Mouse (Mus musculus): ENCODE data around the gene Foxl1. TPM values are rescaled to one million over a fixed set of nuclear protein-coding genes. Genes with fewer than 3 reads are reported as not detected.

The Foxl1 gene
- polyA plus RNA-seq, 1 experiment from 2014 or later = 0.36 TPM

GRCm38 (mm10) chr8:121162413-121162812 lies 34.7 kb downstream of the Foxl1 start:
- no peak overlapping the region for H3K9ac ChIP-seq
- H3K4me3 ChIP-seq (replicated peaks) = no peak overlapping the region

GRCm38 (mm10) chr8:121162906-121163695 lies 35.4 kb downstream of the Foxl1 start:
- Histone ChIP-seq H3K4me1 (no peaks in the 10 kb centered on the region), H3K9ac (no peak overlapping the region), H3K36me3 (replicated peaks) (no peaks in the 10 kb centered on the region), H3K27ac (no peak overlapping the region), H3K4me3 (replicated peaks) (no peak overlapping the region), H3K9me3 (no peaks in the 10 kb centered on the region), H3K27me3 (peaks cover 3% of the 10 kb centered on the region; the same call in 1 of the 2 replicates), H3K4me2 (no peak overlapping the region)
- no peak for ATAC-seq (ENCODE audit: low FRiP score)
- 76% methylated on average over 11 of the region's 11 CpGs for WGBS

More at GRCm38 (mm10) chr8:121162413-121162812, 34.7 kb downstream of the Foxl1 start:
- no peaks in the 10 kb centered on the region for H3K4me1 ChIP-seq
- H3K27ac ChIP-seq = no peak overlapping the region
- 80% methylated on average over 4 of the region's 4 CpGs for WGBS
- no peak for ATAC-seq (ENCODE audit: low FRiP score)
- H3K4me2 ChIP-seq = no peak overlapping the region
- H3K9me3 ChIP-seq = no peaks in the 10 kb centered on the region
- H3K27me3 ChIP-seq = peaks cover 3% of the 10 kb centered on the region; the same call in 1 of the 2 replicates
- no peaks in the 10 kb centered on the region for H3K36me3 ChIP-seq (replicated peaks)

GRCm38 (mm10) chr8:121164017-121164469 lies 36.3 kb downstream of the Foxl1 start:
- no peak overlapping the region for H3K4me2 ChIP-seq
- ATAC-seq (ENCODE audit: low FRiP score) = no peak
- H3K36me3 ChIP-seq (replicated peaks) = no peaks in the 10 kb centered on the region
- no peak overlapping the region for H3K27ac ChIP-seq
- H3K9ac ChIP-seq = no peak overlapping the region
- WGBS = 56% methylated on average over 8 of the region's 8 CpGs
- no peak overlapping the region for H3K4me3 ChIP-seq (replicated peaks)
- H3K9me3 ChIP-seq = no peaks in the 10 kb centered on the region
- H3K27me3 ChIP-seq = peaks cover 3% of the 10 kb centered on the region
- H3K4me1 ChIP-seq = no peaks in the 10 kb centered on the region

GRCm38 (mm10) chr8:121168033-121168432 lies 40.3 kb downstream of the Foxl1 start:
- no peak overlapping the region for H3K4me2 ChIP-seq
- no peaks in the 10 kb centered on the region for H3K9me3 ChIP-seq
- WGBS = 86% methylated on average over 5 of the region's 5 CpGs
- H3K27me3 ChIP-seq = peaks cover 7% of the 10 kb centered on the region; the same call in 1 of the 2 replicates
- no peak for ATAC-seq (ENCODE audit: low FRiP score)
- no peak overlapping the region for H3K4me3 ChIP-seq (replicated peaks)
- no peak overlapping the region for H3K9ac ChIP-seq
- no peaks in the 10 kb centered on the region for H3K36me3 ChIP-seq (replicated peaks)
- no peak overlapping the region for H3K27ac ChIP-seq
- peaks cover 8% of the 10 kb centered on the region; the same call in 1 of the 2 replicates for H3K4me1 ChIP-seq

GRCm38 (mm10) chr8:121170116-121170515 lies 42.4 kb downstream of the Foxl1 start:
- Histone ChIP-seq H3K27ac (no peak overlapping the region), H3K4me1 (peaks cover 13% of the 10 kb centered on the region), H3K36me3 (replicated peaks) (no peaks in the 10 kb centered on the region), H3K27me3 (peaks cover 7% of the 10 kb centered on the region; the same call in 1 of the 2 replicates), H3K9ac (no peak overlapping the region), H3K4me3 (replicated peaks) (no peak overlapping the region), H3K9me3 (no peaks in the 10 kb centered on the region), H3K4me2 (no peak overlapping the region)
- ATAC-seq (ENCODE audit: low FRiP score) = no peak
- WGBS = 55% methylated on average over 7 of the region's 7 CpGs

- no peak for ATAC-seq (ENCODE audit: low FRiP score)
- no peak overlapping the region for H3K27ac ChIP-seq
- no peaks in the 10 kb centered on the region for H3K36me3 ChIP-seq (replicated peaks)
- peaks cover 7% of the 10 kb centered on the region; the same call in 1 of the 2 replicates for H3K27me3 ChIP-seq
- no peak overlapping the region for H3K4me3 ChIP-seq (replicated peaks)
- WGBS = 76% methylated on average over 27 of the region's 27 CpGs
- H3K9me3 ChIP-seq = no peaks in the 10 kb centered on the region
- H3K4me2 ChIP-seq = no peak overlapping the region
- H3K9ac ChIP-seq = no peak overlapping the region
- peaks cover 18% of the 10 kb centered on the region for H3K4me1 ChIP-seq
Measured at GRCm38 (mm10) chr8:121170626-121171552, 43.1 kb downstream of the Foxl1 start.

GRCm38 (mm10) chr8:121172567-121172966 lies 44.8 kb downstream of the Foxl1 start:
- H3K4me1 ChIP-seq = peaks cover 18% of the 10 kb centered on the region

GRCm38 (mm10) chr8:121174178-121174577 lies 46.4 kb downstream of the Foxl1 start:
- no peak overlapping the region for H3K9ac ChIP-seq
- no peak overlapping the region for H3K4me3 ChIP-seq (replicated peaks)
- H3K4me2 ChIP-seq = no peak overlapping the region
- WGBS = 68% methylated on average over 10 of the region's 10 CpGs
- no peaks in the 10 kb centered on the region for H3K9me3 ChIP-seq
- H3K36me3 ChIP-seq (replicated peaks) = no peaks in the 10 kb centered on the region
- H3K27me3 ChIP-seq = peaks cover 19% of the 10 kb centered on the region
- ATAC-seq (ENCODE audit: low FRiP score) = no peak
- H3K4me1 ChIP-seq = peaks cover 18% of the 10 kb centered on the region
- no peak overlapping the region for H3K27ac ChIP-seq

More at GRCm38 (mm10) chr8:121172567-121172966, 44.8 kb downstream of the Foxl1 start:
- no peak overlapping the region for H3K9ac ChIP-seq
- WGBS = 85% methylated on average over 8 of the region's 8 CpGs
- H3K9me3 ChIP-seq = no peaks in the 10 kb centered on the region
- H3K27me3 ChIP-seq = peaks cover 17% of the 10 kb centered on the region
- H3K36me3 ChIP-seq (replicated peaks) = no peaks in the 10 kb centered on the region
- no peak overlapping the region for H3K4me3 ChIP-seq (replicated peaks)
- no peak overlapping the region for H3K27ac ChIP-seq
- H3K4me2 ChIP-seq = no peak overlapping the region
- ATAC-seq (ENCODE audit: low FRiP score) = no peak

- no peak overlapping the region for H3K27ac ChIP-seq
- 49% methylated on average over 30 of the region's 30 CpGs for WGBS
- peak; percentile 33; the same call in 1 of the 2 replicates for ATAC-seq (ENCODE audit: low FRiP score)
- no peaks in the 10 kb centered on the region for H3K36me3 ChIP-seq (replicated peaks)
- H3K9me3 ChIP-seq = no peaks in the 10 kb centered on the region
- H3K4me1 ChIP-seq = peaks cover 17% of the 10 kb centered on the region
- no peak overlapping the region for H3K4me2 ChIP-seq
- H3K9ac ChIP-seq = no peak overlapping the region
- peaks cover 23% of the 10 kb centered on the region for H3K27me3 ChIP-seq
- no peak overlapping the region for H3K4me3 ChIP-seq (replicated peaks)
Measured at GRCm38 (mm10) chr8:121174721-121175539, 47.2 kb downstream of the Foxl1 start.

- Histone ChIP-seq H3K4me1 (peaks cover 14% of the 10 kb centered on the region), H3K4me3 (replicated peaks) (no peak overlapping the region), H3K4me2 (no peak overlapping the region), H3K27me3 (peaks cover 23% of the 10 kb centered on the region), H3K27ac (no peak overlapping the region), H3K9ac (no peak overlapping the region), H3K9me3 (no peaks in the 10 kb centered on the region), H3K36me3 (replicated peaks) (no peaks in the 10 kb centered on the region)
- ATAC-seq (ENCODE audit: low FRiP score) = no peak
- WGBS = 59% methylated on average over 8 of the region's 8 CpGs
Measured at GRCm38 (mm10) chr8:121175540-121176090, 47.9 kb downstream of the Foxl1 start.

GRCm38 (mm10) chr8:121176291-121176690 lies 48.6 kb downstream of the Foxl1 start:
- 26% methylated on average over 3 of the region's 3 CpGs for WGBS
- Histone ChIP-seq H3K9me3 (no peaks in the 10 kb centered on the region), H3K4me1 (peaks cover 18% of the 10 kb centered on the region), H3K4me3 (replicated peaks) (no peak overlapping the region), H3K4me2 (no peak overlapping the region), H3K27me3 (peaks cover 20% of the 10 kb centered on the region), H3K27ac (no peak overlapping the region), H3K36me3 (replicated peaks) (no peaks in the 10 kb centered on the region), H3K9ac (no peak overlapping the region)
- ATAC-seq (ENCODE audit: low FRiP score) = no peak
